Mouse (Mus musculus): ENCODE data around the gene Nadsyn1. TPM values are rescaled to one million over a fixed set of nuclear protein-coding genes. Genes with fewer than 3 reads are reported as not detected.

Nadsyn1 gene
- polyA plus RNA-seq, 1 experiment from 2014 or later, result 7.7 TPM

DNA sequence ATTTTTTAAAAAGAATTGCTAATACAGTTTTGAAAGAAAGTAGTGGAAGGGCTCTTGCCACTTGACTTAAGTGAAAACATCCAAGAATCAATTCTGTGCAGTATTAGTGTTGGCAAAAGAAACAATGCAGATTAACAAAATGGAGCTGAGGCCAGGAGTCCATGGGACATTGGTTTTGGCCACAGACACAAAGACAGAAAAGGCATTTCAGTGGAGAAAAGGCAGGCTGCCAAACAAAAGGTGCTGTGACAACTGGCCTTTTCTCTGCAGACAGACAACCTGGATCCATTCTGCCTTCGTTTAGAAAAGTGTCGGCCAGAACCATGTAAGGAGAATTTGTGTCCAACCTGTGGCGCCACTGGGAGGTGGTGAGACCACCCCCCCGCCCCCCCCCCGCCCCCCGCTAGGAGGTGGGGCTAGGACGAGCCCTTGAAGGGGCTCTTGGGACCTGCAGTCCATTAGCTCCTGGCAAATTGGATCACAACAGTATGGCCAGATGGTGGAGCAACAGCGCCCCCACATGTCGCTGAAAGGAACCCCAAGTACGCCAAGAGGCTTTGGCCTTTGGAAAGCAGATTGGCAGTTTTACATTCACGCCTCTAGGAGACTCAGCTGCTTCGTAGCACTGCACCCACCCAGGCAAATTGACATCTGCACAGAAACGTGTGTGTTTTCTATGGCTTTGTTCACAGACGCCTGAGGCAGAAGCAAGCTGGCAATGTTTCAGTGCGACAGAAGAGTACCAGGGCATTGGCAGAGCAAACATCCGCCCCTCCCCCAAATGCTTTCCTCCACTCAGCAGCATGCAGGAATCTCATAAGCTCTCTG, 74.4 kb downstream of the Nadsyn1 start:
- 4% methylated on average over 16 of the region's 16 CpGs for WGBS
- H3K4me3 ChIP-seq (replicated peaks), result peak overlapping the region; percentile 23; the same call in 1 of the 2 replicates
- peak overlapping the region; percentile 65 for H3K27ac ChIP-seq
- peak; percentile 90 for ATAC-seq
- no peaks in the 10 kb centered on the region for H3K36me3 ChIP-seq
- peaks cover 9% of the 10 kb centered on the region; the same call in 1 of the 2 replicates for H3K4me1 ChIP-seq (replicated peaks)
- peak overlapping the region; percentile 47 for H3K4me2 ChIP-seq (replicated peaks)
- no peaks in the 10 kb centered on the region for H3K27me3 ChIP-seq
- H3K9ac ChIP-seq (replicated peaks), result peak overlapping the region; percentile 36; the same call in 1 of the 2 replicates
- no peaks in the 10 kb centered on the region for H3K9me3 ChIP-seq

Small RNA genes lying within 50 kb of the gene (microRNA-seq; reads per million reads assigned to microRNA genes)
- not detected for gene Gm22064

Other genes starting within 250 kb of the Nadsyn1 start
- 63.3 and 68.9 TPM in 2 replicates for gene Cars, start 222.8 kb downstream of the Nadsyn1 start, polyA plus RNA-seq (2015; fragmentation: Nextera tagmentation; extraction: Ambion mirVana)
- gene Tnfrsf26, start 194.1 kb downstream of the Nadsyn1 start, polyA plus RNA-seq (2015; fragmentation: Nextera tagmentation; extraction: Ambion mirVana), result 0.08 and 0.13 TPM in 2 replicates
- 3.9 and 4.5 TPM in 2 replicates for gene Tnfrsf22, start 173.2 kb downstream of the Nadsyn1 start, polyA plus RNA-seq (2015; fragmentation: Nextera tagmentation; extraction: Ambion mirVana)
- gene Tnfrsf23, start 137.0 kb downstream of the Nadsyn1 start, polyA plus RNA-seq (2015; fragmentation: Nextera tagmentation; extraction: Ambion mirVana), result 0.50 and 1.2 TPM in 2 replicates
- gene Osbpl5, start 65.9 kb downstream of the Nadsyn1 start, polyA plus RNA-seq (2015; fragmentation: Nextera tagmentation; extraction: Ambion mirVana), result 27.0 and 27.3 TPM in 2 replicates
- gene Mrgprg, start 55.9 kb downstream of the Nadsyn1 start, polyA plus RNA-seq (2015; fragmentation: Nextera tagmentation; extraction: Ambion mirVana), result not detected in 2 replicates
- 3.8 and 4.7 TPM in 2 replicates for gene Mrgpre, start 38.3 kb downstream of the Nadsyn1 start, polyA plus RNA-seq (2015; fragmentation: Nextera tagmentation; extraction: Ambion mirVana)
- gene Dhcr7, start 296 bp upstream of the Nadsyn1 start, polyA plus RNA-seq (2015; fragmentation: Nextera tagmentation; extraction: Ambion mirVana), result 54.0 and 60.0 TPM in 2 replicates
- not detected in 2 replicates for gene Gm498, start 44.0 kb upstream of the Nadsyn1 start, polyA plus RNA-seq (2015; fragmentation: Nextera tagmentation; extraction: Ambion mirVana)
- gene Shank2, start 179.1 kb upstream of the Nadsyn1 start, polyA plus RNA-seq (2015; fragmentation: Nextera tagmentation; extraction: Ambion mirVana), result 5.8 and 6.3 TPM in 2 replicates